Mouse (Mus musculus) neural tube, embryonic 13.5 days (tissue): ENCODE measurements around the gene Rev1. TPM values are rescaled to one million over a fixed set of nuclear protein-coding genes. Genes with fewer than 3 reads are reported as not detected.

ENCODE experiments used
- ATAC-seq: fragments of 200-750 bp; cut with Nextera tagmentation; 2 replicates; pipeline ENCODE4 v1.8.0; 2017; ENCODE audit warnings: low read depth, mild to moderate bottlenecking, moderate TSS enrichment, moderate library complexity
- H3K27ac ChIP-seq: fragments of 300-500 bp; sonication (generic); replicated peaks from 2 replicates; pipeline ENCODE4 v1.5.1; 2015; ENCODE audit warnings: moderate library complexity, mild to moderate bottlenecking, inconsistent platforms
- H3K27me3 ChIP-seq: fragments of 300-500 bp; sonication (generic); 2 replicates; pipeline ENCODE4 v1.6.1; 2015; ENCODE audit warnings: mild to moderate bottlenecking, inconsistent platforms
- H3K36me3 ChIP-seq: fragments of 300-500 bp; sonication (generic); 2 replicates; pipeline ENCODE4 v1.6.1; 2015; ENCODE audit warnings: mild to moderate bottlenecking, inconsistent platforms
- H3K4me1 ChIP-seq: fragments of 300-500 bp; sonication (generic); replicated peaks from 2 replicates; pipeline ENCODE4 v1.6.1; 2015; ENCODE audit warnings: inconsistent platforms
- H3K4me2 ChIP-seq: fragments of 300-500 bp; sonication (generic); 2 replicates; pipeline ENCODE4 v1.6.1; 2015; ENCODE audit warnings: inconsistent platforms, mild to moderate bottlenecking, moderate library complexity
- H3K4me3 ChIP-seq: fragments of 300-500 bp; sonication (generic); 2 replicates; pipeline ENCODE4 v1.5.1; 2015; ENCODE audit warnings: mild to moderate bottlenecking, inconsistent platforms
- H3K9ac ChIP-seq: fragments of 300-500 bp; sonication (generic); 2 replicates; pipeline ENCODE4 v1.6.1; 2015; ENCODE audit warnings: moderate library complexity, mild to moderate bottlenecking, inconsistent platforms
- H3K9me3 ChIP-seq: fragments of 300-500 bp; sonication (generic); 2 replicates; pipeline ENCODE4 v1.6.1; 2016; ENCODE audit warnings: inconsistent platforms
- WGBS: fragments of 180-500 bp; shearing (Covaris S2); methylation state at CpG from one replicate; pipeline ENCODE4 v1.1.7; 2015; 5-methylcytosine and 5-hydroxymethylcytosine counted together
- polyA plus RNA-seq: library from polyadenylated mRNA; unstranded; fragments of >200 nt; fragmentation: Nextera tagmentation; extraction: Ambion mirVana; gene quantifications from 2 replicates; pipeline ENCODE4 v1.2.1, GENCODE M21; 2015

Rev1 gene
- polyA plus RNA-seq, 1 experiment from 2014 or later: 33.7 TPM

GRCm38 (mm10) chr1:38006741-38007140 lies 122.9 kb downstream of the Rev1 start:
- Histone ChIP-seq H3K4me1 (no peaks in the 10 kb centered on the region), H3K4me2 (no peak overlapping the region), H3K9me3 (no peaks in the 10 kb centered on the region), H3K27ac (no peak overlapping the region), H3K9ac (no peak overlapping the region), H3K4me3 (no peak overlapping the region), H3K36me3 (no peaks in the 10 kb centered on the region), H3K27me3 (no peaks in the 10 kb centered on the region)
- ATAC-seq: no peak
- 87% methylated on average over 3 of the region's 3 CpGs for WGBS

- H3K36me3 ChIP-seq: no peaks in the 10 kb centered on the region
- no peak for ATAC-seq
These were observed 126.6 kb downstream of the Rev1 start for GRCm38 (mm10) chr1:38003046-38003445.

More at GRCm38 (mm10) chr1:38003046-38003445, 126.6 kb downstream of the Rev1 start:
- H3K9ac ChIP-seq: no peak overlapping the region
- no peaks in the 10 kb centered on the region for H3K9me3 ChIP-seq
- H3K4me3 ChIP-seq: no peak overlapping the region
- peaks cover 17% of the 10 kb centered on the region for H3K4me1 ChIP-seq
- 85% methylated on average over 3 of the region's 3 CpGs for WGBS
- no peaks in the 10 kb centered on the region for H3K27me3 ChIP-seq
- H3K27ac ChIP-seq: no peak overlapping the region
- no peak overlapping the region for H3K4me2 ChIP-seq

Other genes starting within 250 kb of the Rev1 start
- gene Mitd1, start 239.4 kb downstream of the Rev1 start, polyA plus RNA-seq: 16.0 and 17.1 TPM in 2 replicates
- 260 and 271 TPM in 2 replicates for gene Mrpl30, start 239.3 kb downstream of the Rev1 start, polyA plus RNA-seq
- not detected in 2 replicates for gene Lyg2, start 213.3 kb downstream of the Rev1 start, polyA plus RNA-seq
- gene Lyg1, start 172.0 kb downstream of the Rev1 start, polyA plus RNA-seq: not detected in 2 replicates
- gene Txndc9, start 131.9 kb downstream of the Rev1 start, polyA plus RNA-seq: 173 and 190 TPM in 2 replicates
- gene Eif5b, start 131.8 kb downstream of the Rev1 start, polyA plus RNA-seq: 24.1 and 26.0 TPM in 2 replicates